Mouse (Mus musculus): ENCODE measurements around the gene Fam168a.
"Not testable (repeated sequence)": the region's sequence is repeated elsewhere in the genome, so short reads cannot be mapped to it uniquely, and the experiment has no call there.

The Fam168a gene

GRCm38 (mm10) chr7:100699771-100700770 is 6.4 kb upstream of the Fam168a start:
- in situ Hi-C loops (cut with MboI, MseI) = no loop called here

GRCm38 (mm10) chr7:100706883-100707480 is 547 bp downstream of the Fam168a start:
- in situ Hi-C loops (cut with MboI, MseI) = no loop called here

GRCm38 (mm10) chr7:100718741-100719140 is 12.3 kb downstream of the Fam168a start:
- in situ Hi-C loops (cut with MboI, MseI) = no loop called here

GRCm38 (mm10) chr7:100722268-100722667 is 15.8 kb downstream of the Fam168a start:
- in situ Hi-C loops (cut with MboI, MseI) = no loop called here

GRCm38 (mm10) chr7:100723453-100724294 is 17.2 kb downstream of the Fam168a start:
- in situ Hi-C loops (cut with MboI, MseI) = no loop called here

- in situ Hi-C loops (cut with MboI, MseI) = no loop called here
Observed at GRCm38 (mm10) chr7:100727538-100728085, 21.2 kb downstream of the Fam168a start.

- in situ Hi-C loops (cut with MboI, MseI) = no loop called here
Observed at GRCm38 (mm10) chr7:100729778-100730177, 23.3 kb downstream of the Fam168a start.

- in situ Hi-C loops (cut with MboI, MseI) = no loop called here
Observed at GRCm38 (mm10) chr7:100732341-100733050, 26.1 kb downstream of the Fam168a start.

- in situ Hi-C loops (cut with MboI, MseI) = no loop called here
Observed at GRCm38 (mm10) chr7:100733051-100733813, 26.8 kb downstream of the Fam168a start.

- in situ Hi-C loops (cut with MboI, MseI) = no loop called here
Observed at GRCm38 (mm10) chr7:100734201-100734600, 27.8 kb downstream of the Fam168a start.

GRCm38 (mm10) chr7:100734905-100735304 is 28.5 kb downstream of the Fam168a start:
- in situ Hi-C loops (cut with MboI, MseI) = not testable (repeated sequence)

- in situ Hi-C loops (cut with MboI, MseI) = no loop called here
Observed at GRCm38 (mm10) chr7:100736131-100736530, 29.7 kb downstream of the Fam168a start.

GRCm38 (mm10) chr7:100744372-100744771 is 37.9 kb downstream of the Fam168a start:
- in situ Hi-C loops (cut with MboI, MseI) = no loop called here

GRCm38 (mm10) chr7:100750101-100750500 is 43.7 kb downstream of the Fam168a start:
- in situ Hi-C loops (cut with MboI, MseI) = no loop called here

- in situ Hi-C loops (cut with MboI, MseI) = no loop called here
Observed at GRCm38 (mm10) chr7:100758718-100759117, 52.3 kb downstream of the Fam168a start.

- in situ Hi-C loops (cut with MboI, MseI) = no loop called here
Observed at GRCm38 (mm10) chr7:100762726-100763125, 56.3 kb downstream of the Fam168a start.

GRCm38 (mm10) chr7:100767568-100767967 is 61.1 kb downstream of the Fam168a start:
- in situ Hi-C loops (cut with MboI, MseI) = no loop called here

GRCm38 (mm10) chr7:100768009-100768408 is 61.6 kb downstream of the Fam168a start:
- in situ Hi-C loops (cut with MboI, MseI) = no loop called here

GRCm38 (mm10) chr7:100769534-100770083 is 63.2 kb downstream of the Fam168a start:
- in situ Hi-C loops (cut with MboI, MseI) = no loop called here

Data from regulatory T cell (primary cell).